Mouse (Mus musculus) erythroblast, embryonic 14.5 days (primary cell): ENCODE data around the gene Adh7. TPM values are rescaled to one million over a fixed set of nuclear protein-coding genes. Genes with fewer than 3 reads are reported as not detected.

Experiments
- H3K27me3 ChIP-seq: 2 replicates; pipeline ENCODE4 v1.6.1; 2012; ENCODE audit warnings: inconsistent platforms; ENCODE audit not compliant: control insufficient read depth
- H3K36me3 ChIP-seq: 2 replicates; pipeline ENCODE4 v1.6.1; 2012; ENCODE audit warnings: mild to moderate bottlenecking, inconsistent platforms; ENCODE audit not compliant: control insufficient read depth
- H3K4me1 ChIP-seq: 2 replicates; pipeline ENCODE4 v1.6.1; 2012; ENCODE audit warnings: inconsistent platforms; ENCODE audit not compliant: control insufficient read depth
- H3K4me3 ChIP-seq: replicated peaks from 2 replicates; pipeline ENCODE3; 2012; ENCODE audit warnings: moderate library complexity, mild to moderate bottlenecking, inconsistent platforms
- H3K9me3 ChIP-seq: 2 replicates; pipeline ENCODE4 v1.6.1; 2012; ENCODE audit warnings: low read length, inconsistent platforms, mixed read lengths; ENCODE audit not compliant: control insufficient read depth
- GATA1 ChIP-seq: IDR thresholded peaks from 2 replicates; pipeline ENCODE4 v1.6.1; 2012; ENCODE audit warnings: low read length, inconsistent platforms, mixed read lengths
- TAL1 ChIP-seq: IDR thresholded peaks from 3 replicates; pipeline ENCODE4 v1.6.1; 2012; ENCODE audit warnings: low read length, inconsistent platforms, mixed read lengths
- polyA plus RNA-seq: library from polyadenylated mRNA; stranded (reverse); fragments of >175 nt; gene quantifications from 2 replicates; pipeline ENCODE4 v1.2.3, GENCODE M21; 2012

The Adh7 gene
- polyA plus RNA-seq, 1 experiment, result not detected

- H3K9me3 ChIP-seq, result no peaks in the 10 kb centered on the region
- TF ChIP-seq GATA1, result no peak
- no peak for TF ChIP-seq TAL1
- no peaks in the 10 kb centered on the region for H3K27me3 ChIP-seq
- H3K4me1 ChIP-seq, result no peaks in the 10 kb centered on the region
- H3K4me3 ChIP-seq, result no peak overlapping the region
- no peaks in the 10 kb centered on the region for H3K36me3 ChIP-seq
These were observed 38.4 kb downstream of the Adh7 start for GRCm38 (mm10) chr3:138255780-138256550.

- H3K9me3 ChIP-seq, result no peaks in the 10 kb centered on the region
- H3K4me3 ChIP-seq, result no peak within 1 kb of the TSS
- no peaks in the 10 kb centered on the region for H3K36me3 ChIP-seq
- no peaks in the 10 kb centered on the region for H3K4me1 ChIP-seq
- H3K27me3 ChIP-seq, result no peaks in the 10 kb centered on the region
- TF ChIP-seq TAL1, result no peak
- TF ChIP-seq GATA1, result no peak
These were observed 43.4 kb downstream of the Adh7 start, which contains the start of gene Adh1 for GRCm38 (mm10) chr3:138260721-138261669. TSS of gene Adh1 (plus strand) at chr3:138260991.

- TF ChIP-seq TAL1, result no peak
- no peak for TF ChIP-seq GATA1
- no peaks in the 10 kb centered on the region for H3K4me1 ChIP-seq
- no peak overlapping the region for H3K4me3 ChIP-seq
- H3K36me3 ChIP-seq, result no peaks in the 10 kb centered on the region
- H3K9me3 ChIP-seq, result no peaks in the 10 kb centered on the region
- no peaks in the 10 kb centered on the region for H3K27me3 ChIP-seq
These were observed 45.0 kb downstream of the Adh7 start for GRCm38 (mm10) chr3:138262568-138262967.

- Histone ChIP-seq H3K36me3 (no peaks in the 10 kb centered on the region), H3K9me3 (no peaks in the 10 kb centered on the region), H3K4me3 (no peak overlapping the region), H3K27me3 (no peaks in the 10 kb centered on the region), H3K4me1 (no peaks in the 10 kb centered on the region)
- TF ChIP-seq GATA1 (no peak), TAL1 (no peak)
These were observed 45.8 kb downstream of the Adh7 start for GRCm38 (mm10) chr3:138263154-138263930.

- Histone ChIP-seq H3K4me3 (no peak overlapping the region), H3K9me3 (no peaks in the 10 kb centered on the region), H3K4me1 (no peaks in the 10 kb centered on the region), H3K27me3 (no peaks in the 10 kb centered on the region), H3K36me3 (no peaks in the 10 kb centered on the region)
- TF ChIP-seq GATA1, result no peak
- no peak for TF ChIP-seq TAL1
These were observed 47.1 kb downstream of the Adh7 start for GRCm38 (mm10) chr3:138264648-138265047.

GRCm38 (mm10) chr3:138270507-138270906 is 52.9 kb downstream of the Adh7 start:
- Histone ChIP-seq H3K36me3 (no peaks in the 10 kb centered on the region), H3K4me3 (no peak overlapping the region), H3K27me3 (no peaks in the 10 kb centered on the region), H3K4me1 (no peaks in the 10 kb centered on the region), H3K9me3 (no peaks in the 10 kb centered on the region)
- TF ChIP-seq TAL1 (no peak), GATA1 (no peak)

- H3K4me3 ChIP-seq, result no peak overlapping the region
- H3K9me3 ChIP-seq, result no peaks in the 10 kb centered on the region
- no peaks in the 10 kb centered on the region for H3K27me3 ChIP-seq
- no peaks in the 10 kb centered on the region for H3K36me3 ChIP-seq
- no peaks in the 10 kb centered on the region for H3K4me1 ChIP-seq
- no peak for TF ChIP-seq GATA1
- TF ChIP-seq TAL1, result no peak
These were observed 53.7 kb downstream of the Adh7 start for GRCm38 (mm10) chr3:138271297-138271696.

- Histone ChIP-seq H3K4me1 (no peaks in the 10 kb centered on the region), H3K4me3 (no peak overlapping the region), H3K36me3 (no peaks in the 10 kb centered on the region), H3K27me3 (no peaks in the 10 kb centered on the region), H3K9me3 (no peaks in the 10 kb centered on the region)
- TF ChIP-seq TAL1, result no peak
These were observed 55.5 kb downstream of the Adh7 start for GRCm38 (mm10) chr3:138273080-138273479.

- no peaks in the 10 kb centered on the region for H3K4me1 ChIP-seq
- TF ChIP-seq GATA1 (no peak), TAL1 (no peak)
- H3K27me3 ChIP-seq, result no peaks in the 10 kb centered on the region
- H3K9me3 ChIP-seq, result no peaks in the 10 kb centered on the region
- H3K36me3 ChIP-seq, result no peaks in the 10 kb centered on the region
- H3K4me3 ChIP-seq, result no peak overlapping the region
These were observed 57.5 kb downstream of the Adh7 start for GRCm38 (mm10) chr3:138275100-138275499.
